Mouse (Mus musculus) lung, adult 2 months (tissue): ENCODE data around the gene Trpm8.

ENCODE experiments used
- CTCF ChIP-seq: fragments of 200-500 bp; IDR thresholded peaks from 2 replicates; pipeline ENCODE4 v1.5.1; 2011; ENCODE audit warnings: mild to moderate bottlenecking, low read length, control low read depth; ENCODE audit not compliant: insufficient read depth
- POLR2A ChIP-seq: fragments of 200-500 bp; IDR thresholded peaks from 2 replicates; pipeline ENCODE4 v1.6.1; 2011; ENCODE audit warnings: low read depth, mild to moderate bottlenecking, control low read depth, low read length, borderline replicate concordance; ENCODE audit errors: extremely low read depth

DNA sequence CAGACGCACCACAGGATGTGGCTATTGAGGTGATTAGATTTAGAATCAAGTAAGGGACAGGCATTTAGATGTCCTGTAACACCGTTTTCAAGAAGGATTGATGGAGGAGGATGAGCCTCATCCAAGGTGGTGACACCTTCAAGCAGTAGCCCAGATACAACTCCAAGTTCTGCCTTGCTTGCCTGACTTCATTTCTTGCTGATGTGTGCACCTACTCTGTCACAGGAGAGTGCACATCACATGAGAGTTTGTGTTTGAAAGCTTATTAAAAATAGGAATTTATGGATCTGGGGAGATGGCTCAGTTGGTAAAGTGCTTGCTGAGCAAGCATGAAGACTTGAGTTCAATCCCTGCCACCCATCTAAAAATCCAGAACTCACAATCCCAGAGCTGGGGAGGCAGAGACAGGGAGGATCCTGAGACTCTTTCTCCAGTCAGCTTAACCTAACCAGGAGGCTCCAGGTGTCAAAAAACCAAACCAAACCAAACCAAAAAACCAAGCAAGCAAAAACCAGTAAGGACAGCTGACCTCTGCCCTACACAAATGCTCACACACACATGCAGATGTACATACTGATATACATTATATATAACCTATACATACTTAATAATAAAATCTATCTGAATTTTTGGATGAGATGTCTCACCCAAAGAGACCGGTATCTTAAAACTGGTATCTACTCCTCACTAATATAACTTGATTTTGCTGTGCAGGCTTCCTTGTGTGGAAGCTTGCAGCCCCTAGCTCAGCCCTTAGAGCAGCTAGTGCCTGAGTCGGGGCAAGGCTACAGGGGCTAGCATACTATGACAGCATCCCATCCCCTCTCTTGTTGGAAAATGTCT lies 21.4 kb downstream of the Trpm8 start:
- TF ChIP-seq POLR2A (no peak), CTCF (no peak)
